Mouse (Mus musculus) heart, embryonic 14.5 days (tissue): ENCODE measurements at regions not wholly inside any gene's neighbourhood (a gene's known extent, or its start where the extent isn't known, plus 50 kb on each side); places are given as distances from the start of the nearest gene placed in this dataset.
"Not testable (repeated sequence)": the region's sequence is repeated elsewhere in the genome, so short reads cannot be mapped to it uniquely, and the experiment has no call there.

Experiments
- ATAC-seq: fragments of 200-750 bp; cut with Nextera tagmentation; 2 replicates; pipeline ENCODE4 v1.8.0; 2017; ENCODE audit warnings: low read depth, moderate TSS enrichment; ENCODE audit not compliant: insufficient number of reproducible peaks, insufficient read depth, low FRiP score
- H3K27ac ChIP-seq, 2 experiments: fragments of 200-500 bp in 1 of 2; fragments of 300-500 bp in 1 of 2; sonication (generic) in 1 of 2; replicated peaks in 1 of 2; 2 replicates each; pipeline ENCODE4 v1.5.1; 2012 to 2014; ENCODE audit warnings: low read depth in 2 of 2, low read length in 2 of 2, control low read depth in 1 of 2, mild to moderate bottlenecking in 1 of 2, mixed read lengths in 1 of 2; ENCODE audit not compliant: control insufficient read depth in 1 of 2, insufficient read depth in 1 of 2
- H3K27me3 ChIP-seq: fragments of 300-500 bp; sonication (generic); 2 replicates; pipeline ENCODE4 v1.6.1; 2014; ENCODE audit warnings: mild to moderate bottlenecking, low read length, control low read depth; ENCODE audit not compliant: control insufficient read depth, insufficient read depth
- H3K36me3 ChIP-seq: fragments of 300-500 bp; sonication (generic); 2 replicates; pipeline ENCODE4 v1.6.1; 2014; ENCODE audit warnings: mild to moderate bottlenecking, control low read depth, low read length, mixed read lengths; ENCODE audit not compliant: control insufficient read depth, insufficient read depth
- H3K4me1 ChIP-seq, 2 experiments: fragments of 200-500 bp in 1 of 2; fragments of 300-500 bp in 1 of 2; sonication (generic) in 1 of 2; 2 replicates each; pipeline ENCODE4 v1.6.1; 2012 to 2014; ENCODE audit warnings: low read length in 2 of 2, control low read depth in 1 of 2, mixed read lengths in 1 of 2; ENCODE audit not compliant: control insufficient read depth in 2 of 2, insufficient read depth in 2 of 2
- H3K4me2 ChIP-seq: fragments of 300-500 bp; sonication (generic); 2 replicates; pipeline ENCODE4 v1.6.1; 2014; ENCODE audit warnings: mild to moderate bottlenecking, low read length
- H3K4me3 ChIP-seq, 2 experiments: fragments of 200-500 bp in 1 of 2; fragments of 300-500 bp in 1 of 2; sonication (generic) in 1 of 2; 2 replicates each; pipeline ENCODE4 v1.5.1; 2012 to 2014; ENCODE audit warnings: low read length in 2 of 2, mild to moderate bottlenecking in 2 of 2, control low read depth in 1 of 2, low read depth in 1 of 2, moderate library complexity in 1 of 2; ENCODE audit not compliant: control insufficient read depth in 1 of 2, insufficient read depth in 1 of 2
- H3K9ac ChIP-seq: fragments of 300-500 bp; sonication (generic); 2 replicates; pipeline ENCODE4 v1.6.1; 2014; ENCODE audit warnings: mild to moderate bottlenecking, low read length
- H3K9me3 ChIP-seq: fragments of 300-500 bp; sonication (generic); 2 replicates; pipeline ENCODE4 v1.6.1; 2016; ENCODE audit warnings: low read length, control low read depth; ENCODE audit not compliant: control insufficient read depth
- WGBS: fragments of 180-500 bp; shearing (Covaris S2); extraction: QIAGEN DNeasy Blood & Tissue Kit; methylation state at CpG from one replicate; pipeline ENCODE4 v1.1.7; 2014; 5-methylcytosine and 5-hydroxymethylcytosine counted together

- no peak for ATAC-seq
Measured at GRCm38 (mm10) chr1:35890500-35890900, 177.7 kb upstream of the Hs6st1 start.

GRCm38 (mm10) chr1:35899536-35899935 lies 168.7 kb upstream of the Hs6st1 start:
- WGBS, result 75% methylated on average over 1 of the region's 1 CpGs
- ATAC-seq, result no peak

More at GRCm38 (mm10) chr1:35890500-35890900, 177.7 kb upstream of the Hs6st1 start:
- H3K27me3 ChIP-seq, result no peaks in the 10 kb centered on the region
- peaks cover 5 to 9% of the 10 kb centered on the region in 2 experiments; a peak in 2 of 4 replicates for H3K4me1 ChIP-seq
- no peak overlapping the region for H3K4me3 ChIP-seq
- no peaks in the 10 kb centered on the region for H3K36me3 ChIP-seq
- peaks cover 9% of the 10 kb centered on the region for H3K9me3 ChIP-seq
- H3K9ac ChIP-seq, result no peak overlapping the region
- WGBS, result 78% methylated on average over 15 of the region's 15 CpGs
- no peak overlapping the region for H3K4me2 ChIP-seq
- no peak overlapping the region for H3K27ac ChIP-seq

GRCm38 (mm10) chr1:35904001-35904547 lies 164.1 kb upstream of the Hs6st1 start:
- 80% methylated on average over 9 of the region's 9 CpGs for WGBS
- no peak overlapping the region for H3K9ac ChIP-seq
- H3K4me3 ChIP-seq, result no peak overlapping the region
- H3K9me3 ChIP-seq, result no peaks in the 10 kb centered on the region
- no peak overlapping the region for H3K27ac ChIP-seq
- no peak for ATAC-seq
- H3K36me3 ChIP-seq, result no peaks in the 10 kb centered on the region
- H3K4me1 ChIP-seq, result peaks cover 0 to 7% of the 10 kb centered on the region in 2 experiments; a peak in 1 of 4 replicates
- no peaks in the 10 kb centered on the region for H3K27me3 ChIP-seq
- H3K4me2 ChIP-seq, result no peak overlapping the region

More at GRCm38 (mm10) chr1:35899536-35899935, 168.7 kb upstream of the Hs6st1 start:
- H3K4me2 ChIP-seq, result no peak overlapping the region
- no peaks in the 10 kb centered on the region for H3K27me3 ChIP-seq
- H3K9ac ChIP-seq, result no peak overlapping the region
- H3K27ac ChIP-seq, result no peak overlapping the region
- no peak overlapping the region for H3K4me3 ChIP-seq
- no peaks in the 10 kb centered on the region for H3K36me3 ChIP-seq
- peaks cover 10% of the 10 kb centered on the region; the same call in 1 of the 2 replicates for H3K9me3 ChIP-seq
- H3K4me1 ChIP-seq, result no peaks in the 10 kb centered on the region

GRCm38 (mm10) chr1:35913551-35913950 lies 154.6 kb upstream of the Hs6st1 start:
- 80% methylated on average over 4 of the region's 4 CpGs for WGBS
- H3K4me2 ChIP-seq, result no peak overlapping the region
- no peaks in the 10 kb centered on the region for H3K36me3 ChIP-seq
- no peaks in the 10 kb centered on the region for H3K27me3 ChIP-seq
- H3K4me3 ChIP-seq, result no peak overlapping the region
- no peak overlapping the region for H3K9ac ChIP-seq
- H3K27ac ChIP-seq, result no peak overlapping the region
- peaks cover 5% of the 10 kb centered on the region; the same call in 1 of the 2 replicates for H3K9me3 ChIP-seq
- no peak for ATAC-seq
- no peaks in the 10 kb centered on the region; a peak in 1 of 4 replicates for H3K4me1 ChIP-seq

GRCm38 (mm10) chr1:35914175-35914574 lies 154.0 kb upstream of the Hs6st1 start:
- H3K4me1 ChIP-seq, H3K4me3 ChIP-seq, H3K27me3 ChIP-seq, ATAC-seq, H3K36me3 ChIP-seq, H3K27ac ChIP-seq, H3K9ac ChIP-seq, H3K9me3 ChIP-seq, H3K4me2 ChIP-seq: not testable (repeated sequence)
- 82% methylated on average over 8 of the region's 8 CpGs for WGBS

- Histone ChIP-seq H3K4me3 (no peak overlapping the region), H3K36me3 (no peaks in the 10 kb centered on the region), H3K9ac (no peak overlapping the region), H3K27ac (no peak overlapping the region), H3K9me3 (peaks cover 5% of the 10 kb centered on the region; the same call in 1 of the 2 replicates), H3K4me2 (no peak overlapping the region), H3K27me3 (no peaks in the 10 kb centered on the region), H3K4me1 (peaks cover 0 to 4% of the 10 kb centered on the region in 2 experiments; a peak in 2 of 4 replicates)
- ATAC-seq, result no peak
- WGBS, result 84% methylated on average over 6 of the region's 6 CpGs
Measured at GRCm38 (mm10) chr1:35915526-35915925, 152.7 kb upstream of the Hs6st1 start.

GRCm38 (mm10) chr1:35919840-35920734 lies 148.1 kb upstream of the Hs6st1 start:
- H3K9ac ChIP-seq, result no peak overlapping the region
- H3K4me2 ChIP-seq, result no peak overlapping the region
- no peak overlapping the region for H3K4me3 ChIP-seq
- H3K4me1 ChIP-seq, result peaks cover 0 to 13% of the 10 kb centered on the region in 2 experiments; a peak in 2 of 4 replicates
- no peaks in the 10 kb centered on the region for H3K27me3 ChIP-seq
- no peak overlapping the region for H3K27ac ChIP-seq
- no peaks in the 10 kb centered on the region for H3K36me3 ChIP-seq
- H3K9me3 ChIP-seq, result no peaks in the 10 kb centered on the region
- 78% methylated on average over 12 of the region's 12 CpGs for WGBS
- no peak for ATAC-seq
